ENCODE assay signal across 22 mouse cellular contexts in genomic region chr2:22651826-22652225, GRCm38 (mm10). TPM values are rescaled to one million over a fixed set of nuclear protein-coding genes. Genes with fewer than 3 reads are reported as not detected.
"Had no signal": no experiment of that assay in that cellular context is flagged by ENCODE, and none has a peak within 500 bp of the region (broad histone marks: within the 10 kb centered on the region; RNA-seq: fewer than 3 reads in every experiment).

No protein-coding gene starts in this region.

- H3K36me3 ChIP-seq: lung, embryonic 15.5 days; midbrain, embryonic 10.5 days; midbrain, embryonic 12.5 days; neural tube, embryonic 13.5 days; neural tube, embryonic 15.5 days; stomach, embryonic 15.5 days had no signal

- DNase-seq: lung, postnatal 10 days; lung, postnatal 4 days; midbrain, embryonic 14.5 days; retina, postnatal 1 day; right cerebral cortex, postnatal 14 days; thymus, adult 2 months; thymus, postnatal 25 days; thymus, postnatal 4 days had no signal

- H3K27ac ChIP-seq: liver, embryonic 14.5 days; lung, embryonic 15.5 days; midbrain, embryonic 10.5 days; midbrain, embryonic 12.5 days; neural tube, embryonic 13.5 days; neural tube, embryonic 15.5 days; stomach, embryonic 15.5 days; stomach, postnatal 0 days had no signal

- H3K4me3 ChIP-seq: lung, embryonic 15.5 days; midbrain, embryonic 10.5 days; midbrain, embryonic 12.5 days; myocyte; neural tube, embryonic 13.5 days; neural tube, embryonic 15.5 days; stomach, embryonic 15.5 days had no signal

- H3K4me2 ChIP-seq: lung, embryonic 15.5 days; midbrain, embryonic 12.5 days; neural tube, embryonic 13.5 days; neural tube, embryonic 15.5 days; stomach, embryonic 15.5 days had no signal

- H3K9ac ChIP-seq: liver, embryonic 14.5 days; lung, embryonic 15.5 days; midbrain, embryonic 12.5 days; neural tube, embryonic 13.5 days; neural tube, embryonic 15.5 days; stomach, embryonic 15.5 days had no signal

- H3K4me1 ChIP-seq: lung, embryonic 15.5 days; midbrain, embryonic 10.5 days; midbrain, embryonic 12.5 days; neural tube, embryonic 13.5 days; neural tube, embryonic 15.5 days; stomach, embryonic 15.5 days had no signal

- H3K9me3 ChIP-seq: lung, embryonic 15.5 days; midbrain, embryonic 10.5 days; midbrain, embryonic 12.5 days; neural tube, embryonic 13.5 days; neural tube, embryonic 15.5 days; stomach, embryonic 15.5 days had no signal

- H3K27me3 ChIP-seq: lung, embryonic 15.5 days; midbrain, embryonic 12.5 days; neural tube, embryonic 13.5 days; neural tube, embryonic 15.5 days; stomach, embryonic 15.5 days had no signal

RNA-seq across cellular contexts. Expression of gene Gad2, which starts 29.8 kb away (rescaled TPM):
- total RNA-seq: megakaryocyte, adult 5-6 weeks; megakaryocyte-erythroid progenitor cell, adult 5-6 weeks had no signal
- polyA plus RNA-seq: liver, embryonic 14.5 days; liver, embryonic 16.5 days; myocyte; spleen, adult 2 months; thymus, adult 2 months; urinary bladder, adult 2 months had no signal
